Mouse (Mus musculus): Measurements from ENCODE around the gene Sh3kbp1.

GRCm38 (mm10) chrX:159907703-159908102 is 280.6 kb downstream of the Sh3kbp1 start:
- no peak for TF ChIP-seq EP300 (IDR thresholded peaks at IDR 0.05; ENCODE audit: low read depth)
- TF ChIP-seq CTCF (IDR thresholded peaks at IDR 0.05; ENCODE audit: low read depth) = no peak
